Mouse (Mus musculus): ENCODE results near the gene Ctbp1. TPM values are rescaled to one million over a fixed set of nuclear protein-coding genes. Genes with fewer than 3 reads are reported as not detected.

The Ctbp1 gene
- 212 and 215 TPM in 2 replicates for polyA plus RNA-seq (2015; fragmentation: Nextera tagmentation; extraction: Ambion mirVana)

DNA sequence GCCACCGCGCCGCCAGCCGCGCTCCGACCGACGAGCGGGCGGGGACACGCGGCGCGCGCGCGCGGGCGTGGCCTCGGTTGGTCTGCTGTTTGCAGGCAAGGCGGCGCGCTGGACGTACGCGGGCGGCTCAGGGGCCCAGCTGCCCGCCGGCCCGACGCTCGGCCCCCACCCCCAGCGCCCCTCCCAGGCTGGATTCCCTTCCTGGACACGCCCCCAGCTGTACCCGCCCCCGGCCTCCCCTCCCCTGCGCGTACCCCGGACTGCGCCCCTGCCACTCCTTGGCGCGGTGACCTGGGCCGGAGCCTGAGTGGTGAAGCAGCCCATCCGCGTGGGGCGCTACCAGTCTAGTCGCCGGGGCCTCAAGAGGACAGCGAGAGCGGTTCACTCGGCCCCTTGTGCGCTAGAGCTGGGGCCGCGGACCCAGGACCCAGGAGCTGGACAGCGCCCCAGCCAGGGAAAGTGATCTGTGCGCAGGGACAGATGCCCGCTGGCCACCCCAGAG lies at the start of gene Ctbp1:
Ctbp1 (minus strand) TSS at position 42 of the 502 bp plus-strand sequence.
- under 1% methylated on average over 47 of the region's 57 CpGs for WGBS (ENCODE audit: insufficient replicate concordance)
- H3K4me3 ChIP-seq (replicated peaks), result peak within 1 kb of the TSS; percentile 88
- peaks cover 63% of the 10 kb centered on the region for H3K4me1 ChIP-seq (replicated peaks)

GRCm38 (mm10) chr5:33324491-33324890 lies 49.7 kb upstream of the Ctbp1 start:
- 37% methylated on average over 2 of the region's 2 CpGs for WGBS (ENCODE audit: insufficient replicate concordance)
- no peaks in the 10 kb centered on the region for H3K27me3 ChIP-seq
- H3K9me3 ChIP-seq (replicated peaks), result no peaks in the 10 kb centered on the region
- ATAC-seq (ENCODE audit: low read depth), result no peak
- H3K4me1 ChIP-seq (replicated peaks), result no peaks in the 10 kb centered on the region
- no peak overlapping the region for H3K27ac ChIP-seq
- DNase-seq, result no peak
- no peaks in the 10 kb centered on the region for H3K36me3 ChIP-seq
- no peak overlapping the region for H3K9ac ChIP-seq
- H3K4me3 ChIP-seq (replicated peaks), result no peak overlapping the region
- H3K4me2 ChIP-seq, result no peak overlapping the region

More for the DNA sequence above, at the start of gene Ctbp1:
- Histone ChIP-seq H3K9me3 (replicated peaks) (no peaks in the 10 kb centered on the region), H3K27ac (peak within 1 kb of the TSS; percentile 96), H3K9ac (peak within 1 kb of the TSS; percentile 96), H3K27me3 (no peaks in the 10 kb centered on the region), H3K36me3 (peaks cover 23% of the 10 kb centered on the region), H3K4me2 (peak within 1 kb of the TSS; percentile 86)
- ATAC-seq (ENCODE audit: low read depth) (peak; percentile 76), DNase-seq (peak; percentile 86)

DNA sequence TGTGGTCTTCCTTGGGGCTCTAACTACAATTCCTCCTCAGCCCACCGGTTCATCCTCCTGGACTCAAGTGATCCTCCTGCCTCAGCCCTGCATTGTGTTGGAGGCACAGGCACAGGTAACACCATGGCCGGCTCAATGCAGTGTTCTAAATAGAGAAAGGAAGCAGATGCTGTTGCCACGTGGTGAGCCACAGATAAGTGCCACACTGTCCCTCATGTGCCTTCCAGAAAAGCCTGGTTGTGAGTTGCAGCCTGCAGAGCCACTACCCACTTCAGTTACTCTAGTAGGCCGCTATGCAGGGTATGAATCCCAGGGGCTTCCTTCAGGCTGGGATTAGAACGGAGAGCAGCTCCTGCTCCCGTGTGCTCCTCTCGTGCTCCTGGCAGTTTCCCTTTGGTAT lies 37.4 kb upstream of the Ctbp1 start:
- no peak overlapping the region for H3K4me3 ChIP-seq (replicated peaks)
- H3K4me2 ChIP-seq, result no peak overlapping the region
- H3K4me1 ChIP-seq (replicated peaks), result peaks cover 14% of the 10 kb centered on the region
- DNase-seq (no peak), ATAC-seq (ENCODE audit: low read depth) (no peak)
- H3K9ac ChIP-seq, result no peak overlapping the region
- no peaks in the 10 kb centered on the region for H3K27me3 ChIP-seq
- 55% methylated on average over 7 of the region's 7 CpGs for WGBS (ENCODE audit: insufficient replicate concordance)
- H3K27ac ChIP-seq, result no peak overlapping the region
- H3K36me3 ChIP-seq, result no peaks in the 10 kb centered on the region
- H3K9me3 ChIP-seq (replicated peaks), result no peaks in the 10 kb centered on the region

DNA sequence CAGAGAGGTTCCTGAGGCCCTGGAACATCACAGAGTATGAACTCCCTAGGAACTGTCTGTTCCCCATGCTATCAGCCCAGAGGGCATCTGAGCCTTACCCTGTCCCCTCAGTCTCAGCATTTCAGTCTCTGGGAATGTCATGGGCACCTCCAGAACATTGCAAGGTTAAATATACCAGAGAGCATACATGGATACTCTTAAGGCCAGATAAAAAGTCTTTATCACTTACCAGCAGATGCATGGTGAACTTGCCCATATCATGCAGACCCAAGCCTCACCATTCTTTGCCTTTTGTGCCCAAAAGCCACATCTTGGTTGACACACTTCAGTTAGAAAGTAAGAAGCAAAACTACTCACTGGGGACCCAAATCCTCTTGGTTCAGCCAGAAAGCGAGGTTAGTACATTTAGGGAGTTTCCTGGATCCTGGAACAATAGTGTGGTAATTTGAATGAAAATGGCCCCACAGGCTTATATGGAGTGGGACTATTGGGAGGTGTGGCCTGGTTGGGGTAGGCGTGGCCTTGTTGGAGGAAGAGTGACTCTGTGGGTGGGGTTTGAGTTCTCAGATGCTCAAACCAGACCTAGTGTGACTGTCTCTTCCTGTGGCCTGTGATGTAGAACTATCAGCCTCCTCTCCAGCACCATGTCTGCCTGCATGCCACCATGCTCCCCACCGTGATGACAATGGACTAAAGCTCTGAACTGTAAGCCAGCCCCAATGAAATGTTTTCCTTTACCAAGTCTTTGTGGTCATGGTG lies 36.1 kb upstream of the Ctbp1 start:
- 43% methylated on average over 3 of the region's 3 CpGs for WGBS (ENCODE audit: insufficient replicate concordance)
- no peaks in the 10 kb centered on the region for H3K36me3 ChIP-seq
- peak; percentile 84 for ATAC-seq (ENCODE audit: low read depth)

DNA sequence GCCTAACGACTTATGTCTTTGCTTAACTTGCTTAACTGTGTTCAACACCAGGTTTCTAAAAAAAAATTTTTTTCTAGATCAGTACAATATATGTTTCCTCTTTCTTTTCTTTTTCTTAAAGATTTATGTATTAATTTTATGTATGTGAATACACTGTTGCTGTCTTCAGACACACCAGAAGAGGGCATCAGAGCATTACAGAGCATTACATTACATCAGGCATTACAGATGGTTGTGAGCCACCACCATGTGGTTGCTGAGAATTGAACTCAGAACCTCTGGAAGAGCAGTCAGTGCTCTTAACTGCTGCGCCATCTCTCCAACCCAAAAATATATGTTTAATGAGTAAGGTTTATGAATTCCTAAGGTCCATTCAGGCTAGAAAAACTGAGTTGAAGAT lies 27.0 kb upstream of the Ctbp1 start:
- DNase-seq (no peak), ATAC-seq (ENCODE audit: low read depth) (no peak)
- Histone ChIP-seq H3K27ac (no peak overlapping the region), H3K4me2 (no peak overlapping the region), H3K9me3 (replicated peaks) (no peaks in the 10 kb centered on the region), H3K9ac (no peak overlapping the region), H3K36me3 (no peaks in the 10 kb centered on the region), H3K27me3 (0 out of 2 replicates have a peak, but pooled peaks cover 4% of the 10 kb centered on the region), H3K4me1 (replicated peaks) (no peaks in the 10 kb centered on the region), H3K4me3 (replicated peaks) (no peak overlapping the region)
- 52% methylated on average over 2 of the region's 2 CpGs for WGBS (ENCODE audit: insufficient replicate concordance)

More for the DNA sequence above, 36.1 kb upstream of the Ctbp1 start:
- no peak overlapping the region for H3K9ac ChIP-seq
- H3K4me3 ChIP-seq (replicated peaks), result no peak overlapping the region
- DNase-seq, result peak; percentile 24
- H3K9me3 ChIP-seq (replicated peaks), result no peaks in the 10 kb centered on the region
- H3K27ac ChIP-seq, result no peak overlapping the region
- no peak overlapping the region for H3K4me2 ChIP-seq
- H3K4me1 ChIP-seq (replicated peaks), result peaks cover 14% of the 10 kb centered on the region
- no peaks in the 10 kb centered on the region for H3K27me3 ChIP-seq

DNA sequence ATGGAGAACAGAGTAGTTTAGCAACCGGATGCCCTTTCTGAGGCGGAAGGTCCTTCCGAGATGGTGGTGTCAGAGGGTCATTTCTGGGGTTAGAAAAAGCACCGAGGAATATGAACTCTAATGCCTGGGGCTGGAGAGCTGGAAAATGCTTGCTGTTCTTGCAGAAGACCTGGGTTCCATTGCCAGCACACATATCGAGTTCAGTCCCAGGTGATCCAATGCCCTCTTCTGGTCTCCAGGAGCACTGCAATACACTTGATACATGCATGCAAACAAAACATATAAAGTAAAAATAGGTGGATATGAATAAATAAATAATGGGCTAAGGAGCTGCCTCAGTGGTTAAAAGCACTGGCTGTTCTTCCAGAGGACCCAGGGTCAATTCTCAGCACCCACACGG lies 22.4 kb upstream of the Ctbp1 start:
- DNase-seq, result no peak
- WGBS (ENCODE audit: insufficient replicate concordance), result 55% methylated on average over 6 of the region's 6 CpGs
- peaks cover 18% of the 10 kb centered on the region; the same call in 1 of the 2 replicates for H3K27me3 ChIP-seq

GRCm38 (mm10) chr5:33293796-33294430 lies 19.1 kb upstream of the Ctbp1 start:
- peaks cover 27% of the 10 kb centered on the region; the same call in 1 of the 2 replicates for H3K27me3 ChIP-seq
- H3K9ac ChIP-seq, result no peak overlapping the region
- H3K27ac ChIP-seq, result no peak overlapping the region
- no peak overlapping the region for H3K4me3 ChIP-seq (replicated peaks)
- no peaks in the 10 kb centered on the region for H3K36me3 ChIP-seq
- ATAC-seq (ENCODE audit: low read depth), result no peak
- no peak for DNase-seq
- H3K9me3 ChIP-seq (replicated peaks), result no peaks in the 10 kb centered on the region
- H3K4me1 ChIP-seq (replicated peaks), result no peaks in the 10 kb centered on the region; the same call in 1 of the 2 replicates
- no peak overlapping the region for H3K4me2 ChIP-seq
- WGBS (ENCODE audit: insufficient replicate concordance), result 56% methylated on average over 16 of the region's 16 CpGs

More for the DNA sequence above, 22.4 kb upstream of the Ctbp1 start:
- H3K4me2 ChIP-seq, result no peak overlapping the region
- no peak overlapping the region for H3K27ac ChIP-seq
- no peaks in the 10 kb centered on the region; the same call in 1 of the 2 replicates for H3K4me1 ChIP-seq (replicated peaks)
- no peak for ATAC-seq (ENCODE audit: low read depth)
- no peak overlapping the region for H3K9ac ChIP-seq
- H3K4me3 ChIP-seq (replicated peaks), result no peak overlapping the region
- no peaks in the 10 kb centered on the region for H3K36me3 ChIP-seq
- no peaks in the 10 kb centered on the region for H3K9me3 ChIP-seq (replicated peaks)

DNA sequence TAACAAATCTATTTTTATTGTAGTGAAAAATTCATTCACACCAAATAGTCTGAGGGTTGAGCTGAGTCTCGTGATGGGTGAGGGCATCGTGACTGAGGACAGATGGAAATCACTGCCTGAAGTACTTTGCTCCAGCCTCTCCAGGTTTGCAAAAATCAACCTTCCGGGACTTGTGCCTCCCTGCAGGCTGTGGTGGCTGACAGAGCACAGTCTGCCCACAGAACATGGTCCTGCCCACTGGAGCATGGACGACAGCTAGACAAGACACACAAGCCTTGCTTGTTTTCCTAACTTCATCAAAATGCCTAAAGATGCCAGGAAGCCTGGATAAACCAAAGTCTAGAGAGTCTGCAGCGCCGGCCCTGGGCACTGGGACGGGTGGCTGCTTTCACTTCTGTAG lies 9.2 kb upstream of the Ctbp1 start:
- no peaks in the 10 kb centered on the region for H3K36me3 ChIP-seq
- H3K4me2 ChIP-seq, result no peak overlapping the region
- H3K4me3 ChIP-seq (replicated peaks), result no peak overlapping the region
- H3K9ac ChIP-seq, result no peak overlapping the region
- no peaks in the 10 kb centered on the region for H3K4me1 ChIP-seq (replicated peaks)
- ATAC-seq (ENCODE audit: low read depth) (no peak), DNase-seq (no peak)
- no peaks in the 10 kb centered on the region for H3K9me3 ChIP-seq (replicated peaks)
- WGBS (ENCODE audit: insufficient replicate concordance), result 64% methylated on average over 7 of the region's 7 CpGs
- H3K27ac ChIP-seq, result no peak overlapping the region
- H3K27me3 ChIP-seq, result peaks cover 4% of the 10 kb centered on the region; the same call in 1 of the 2 replicates

DNA sequence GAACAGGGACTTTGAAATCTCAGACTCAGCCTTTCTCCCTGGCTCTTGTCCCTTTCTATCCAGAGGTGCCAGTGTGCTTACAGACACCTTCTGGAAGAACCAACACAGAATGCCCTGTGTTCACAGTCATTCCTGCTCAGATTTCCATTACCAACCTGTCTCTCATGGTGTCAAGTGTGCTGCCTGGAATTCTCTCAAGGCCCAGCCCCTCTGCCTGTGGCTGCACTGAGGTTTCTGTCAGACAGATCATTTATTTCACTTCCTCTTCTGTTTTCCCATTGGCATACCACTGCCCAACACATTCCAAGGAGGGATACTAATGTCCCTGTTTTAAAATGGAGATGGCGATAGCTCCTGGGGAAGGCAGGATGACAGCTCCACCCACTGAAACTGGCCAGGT lies 6.6 kb upstream of the Ctbp1 start:
- Histone ChIP-seq H3K4me2 (no peak overlapping the region), H3K4me1 (replicated peaks) (peaks cover 15% of the 10 kb centered on the region), H3K4me3 (replicated peaks) (no peak overlapping the region), H3K9ac (no peak overlapping the region), H3K27me3 (peaks cover 4% of the 10 kb centered on the region; the same call in 1 of the 2 replicates), H3K9me3 (replicated peaks) (no peaks in the 10 kb centered on the region), H3K36me3 (no peaks in the 10 kb centered on the region), H3K27ac (no peak overlapping the region)
- ATAC-seq (ENCODE audit: low read depth) (no peak), DNase-seq (no peak)
- WGBS (ENCODE audit: insufficient replicate concordance), result 74% methylated on average over 1 of the region's 1 CpGs

- DNase-seq (peak; percentile 10), ATAC-seq (ENCODE audit: low read depth) (no peak)
- 46% methylated on average over 5 of the region's 5 CpGs for WGBS (ENCODE audit: insufficient replicate concordance)
- Histone ChIP-seq H3K36me3 (no peaks in the 10 kb centered on the region), H3K9ac (no peak overlapping the region), H3K4me2 (no peak overlapping the region), H3K9me3 (replicated peaks) (no peaks in the 10 kb centered on the region), H3K4me3 (replicated peaks) (no peak overlapping the region), H3K4me1 (replicated peaks) (peaks cover 24% of the 10 kb centered on the region), H3K27ac (no peak overlapping the region), H3K27me3 (peaks cover 4% of the 10 kb centered on the region; the same call in 1 of the 2 replicates)
Measured at GRCm38 (mm10) chr5:33278950-33279349, 4.2 kb upstream of the Ctbp1 start.

GRCm38 (mm10) chr5:33277286-33277685 lies 2.5 kb upstream of the Ctbp1 start:
- WGBS (ENCODE audit: insufficient replicate concordance), result 26% methylated on average over 2 of the region's 2 CpGs
- Histone ChIP-seq H3K9ac (no peak overlapping the region), H3K4me1 (replicated peaks) (peaks cover 40% of the 10 kb centered on the region), H3K36me3 (peaks cover 4% of the 10 kb centered on the region), H3K27ac (no peak overlapping the region), H3K27me3 (0 out of 2 replicates have a peak, but pooled peaks cover 4% of the 10 kb centered on the region), H3K4me2 (no peak overlapping the region), H3K9me3 (replicated peaks) (no peaks in the 10 kb centered on the region), H3K4me3 (replicated peaks) (no peak overlapping the region)
- ATAC-seq (ENCODE audit: low read depth), result no peak
- no peak for DNase-seq
